Mouse (Mus musculus): Measurements from ENCODE around the gene Fam163b. TPM values are rescaled to one million over a fixed set of nuclear protein-coding genes. Genes with fewer than 3 reads are reported as not detected.

The Fam163b gene
- polyA plus RNA-seq (2012; fragmentation: generic; extraction: Trizol), result not detected

DNA sequence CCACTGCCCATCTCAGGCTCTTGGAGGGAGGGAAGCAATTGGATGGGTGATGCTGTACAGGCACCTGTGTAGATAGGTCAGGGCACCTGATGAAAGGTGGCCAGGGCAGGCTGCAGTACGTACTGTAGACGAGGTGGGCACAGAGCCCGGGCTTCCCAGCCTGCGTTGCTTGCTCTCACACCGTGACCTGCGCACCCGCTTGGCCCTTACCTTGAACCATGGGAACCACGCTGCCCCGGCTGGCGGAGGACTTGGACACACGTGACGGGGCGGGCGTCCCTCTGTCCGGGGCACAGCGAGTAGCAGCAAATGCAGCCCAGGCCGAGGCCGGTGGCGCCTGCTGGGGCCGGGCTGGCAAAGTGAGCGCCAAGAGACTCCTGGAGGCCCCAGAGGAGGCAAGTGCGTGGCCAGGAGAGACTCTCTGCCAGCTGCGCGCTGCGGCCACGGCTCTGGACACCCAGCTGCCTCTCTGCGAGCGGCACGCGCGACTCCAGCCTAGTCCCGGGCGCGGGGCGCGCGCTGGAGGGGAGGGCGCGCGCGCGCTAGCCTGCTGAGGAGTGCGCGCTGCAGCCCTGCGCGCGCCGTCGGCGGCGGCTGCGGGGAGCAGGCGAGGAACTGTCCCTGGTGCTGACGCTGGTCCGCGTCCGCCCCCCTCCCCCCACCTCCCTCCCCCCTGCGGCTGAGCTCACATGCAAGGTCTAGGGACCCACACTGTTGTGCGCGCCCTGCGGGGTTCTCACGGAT is at the start of gene Fam163b:
Gene Fam163b (minus strand): TSS at position 542 of the 744 bp plus-strand sequence.

GRCm38 (mm10) chr2:27164796-27165590 is 22.7 kb upstream of the Fam163b start, which contains the start of gene Dbh:
Gene Dbh, plus strand, starts transcription at chr2:27165233.

GRCm38 (mm10) chr2:27079152-27079584 is 63.1 kb downstream of the Fam163b start, which contains the start of gene Adamtsl2:
Gene Adamtsl2, plus strand, starts transcription at chr2:27079379.

DNA sequence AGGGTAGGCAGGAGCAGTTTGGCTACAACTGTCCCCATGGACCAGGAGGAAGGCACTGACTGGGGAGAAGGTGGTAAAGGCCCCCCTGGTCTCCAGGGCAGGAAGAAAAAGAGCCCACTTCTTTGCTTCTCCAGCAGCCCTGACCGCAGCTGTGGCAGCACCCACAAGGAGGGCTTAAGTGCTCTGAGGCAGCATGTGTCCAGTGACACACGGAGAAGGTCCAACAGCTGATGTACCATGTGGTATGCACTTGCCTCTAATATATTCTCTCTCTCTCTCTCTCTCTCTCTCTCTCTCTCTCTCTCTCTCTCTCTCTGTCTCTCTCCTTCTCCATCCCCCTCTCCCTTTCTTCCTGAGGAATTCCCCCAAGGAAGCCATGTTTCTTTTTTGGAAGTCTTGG is 70.3 kb downstream of the Fam163b start, which contains the start of gene Mymk:
Gene Mymk (minus strand): TSS at position 202 of the 400 bp plus-strand sequence.

Other genes starting within 250 kb of the Fam163b start
- gene Surf6, start 239.6 kb downstream of the Fam163b start, polyA plus RNA-seq (2012; fragmentation: generic; extraction: Trizol), result 10 to 100 TPM in 1 of 2 experiments, 1 to 10 TPM in 1; 6.2 to 11.8 TPM
- gene Med22, start 231.8 kb downstream of the Fam163b start, polyA plus RNA-seq (2012; fragmentation: generic; extraction: Trizol), result 10 to 100 TPM; 18.1 to 33.0 TPM
- gene Rpl7a, start 231.7 kb downstream of the Fam163b start, polyA plus RNA-seq (2012; fragmentation: generic; extraction: Trizol), result 1,000 to 10,000 TPM; 2,251 to 2,959 TPM
- 10 to 100 TPM; 14.8 to 23.7 TPM for gene Surf2, start 226.1 kb downstream of the Fam163b start, polyA plus RNA-seq (2012; fragmentation: generic; extraction: Trizol)
- 10 to 100 TPM; 46.8 to 97.0 TPM for gene Surf1, start 226.0 kb downstream of the Fam163b start, polyA plus RNA-seq (2012; fragmentation: generic; extraction: Trizol)
- 100 to 1,000 TPM in 1 of 2 experiments, 10 to 100 TPM in 1; 94.2 to 135 TPM for gene Surf4, start 208.6 kb downstream of the Fam163b start, polyA plus RNA-seq (2012; fragmentation: generic; extraction: Trizol)
- gene Stkld1, start 208.4 kb downstream of the Fam163b start, polyA plus RNA-seq (2012; fragmentation: generic; extraction: Trizol), result under 1 TPM in 1 of 2 experiments, not detected in 1; 0.08 TPM
- gene Rexo4, start 178.1 kb downstream of the Fam163b start, polyA plus RNA-seq (2012; fragmentation: generic; extraction: Trizol), result 10 to 100 TPM; 10.3 to 29.9 TPM
- not detected for gene Adamts13, start 169.1 kb downstream of the Fam163b start, polyA plus RNA-seq (2012; fragmentation: generic; extraction: Trizol)
- 10 to 100 TPM in 1 of 2 experiments, 1 to 10 TPM in 1; 8.0 to 30.6 TPM for gene Cacfd1, start 132.6 kb downstream of the Fam163b start, polyA plus RNA-seq (2012; fragmentation: generic; extraction: Trizol)
- under 1 TPM; 0.51 to 0.78 TPM for gene Slc2a6, start 114.5 kb downstream of the Fam163b start, polyA plus RNA-seq (2012; fragmentation: generic; extraction: Trizol)
- not detected for gene Mymk, start 70.3 kb downstream of the Fam163b start, polyA plus RNA-seq (2012; fragmentation: generic; extraction: Trizol)
- under 1 TPM; 0.16 to 0.19 TPM for gene Adamtsl2, start 63.1 kb downstream of the Fam163b start, polyA plus RNA-seq (2012; fragmentation: generic; extraction: Trizol)
- not detected for gene Dbh, start 22.7 kb upstream of the Fam163b start, polyA plus RNA-seq (2012; fragmentation: generic; extraction: Trizol)
- 10 to 100 TPM; 23.5 to 63.6 TPM for gene Sardh, start 105.8 kb upstream of the Fam163b start, polyA plus RNA-seq (2012; fragmentation: generic; extraction: Trizol)

Data from C3H10T1/2 (cell line).